In genomic region chr3:144992618-144993017, GRCm38 (mm10) we compare ENCODE assay signal across 38 mouse cellular contexts. TPM values are rescaled to one million over a fixed set of nuclear protein-coding genes. Genes with fewer than 3 reads are reported as not detected.
"Had no signal": no experiment of that assay in that cellular context is flagged by ENCODE, and none has a peak within 500 bp of the region (broad histone marks: within the 10 kb centered on the region; RNA-seq: fewer than 3 reads in every experiment).

No protein-coding gene starts in this region.

- H3K9me3 ChIP-seq: limb, embryonic 10.5 days; limb, embryonic 12.5 days; limb, embryonic 13.5 days; limb, embryonic 15.5 days; liver, embryonic 12.5 days; liver, embryonic 13.5 days; liver, embryonic 15.5 days; lung, embryonic 15.5 days; megakaryocyte, embryonic 14.5 days; midbrain, embryonic 10.5 days; midbrain, embryonic 12.5 days; midbrain, embryonic 13.5 days; midbrain, embryonic 15.5 days; neural tube, embryonic 12.5 days had no signal

- H3K27me3 ChIP-seq: limb, embryonic 12.5 days; limb, embryonic 13.5 days; limb, embryonic 15.5 days; liver, embryonic 12.5 days; liver, embryonic 13.5 days; liver, embryonic 15.5 days; lung, embryonic 15.5 days; megakaryocyte, embryonic 14.5 days; midbrain, embryonic 12.5 days; midbrain, embryonic 13.5 days; midbrain, embryonic 15.5 days; neural tube, embryonic 12.5 days had no signal

- H3K4me3 ChIP-seq: limb, embryonic 10.5 days; limb, embryonic 12.5 days; limb, embryonic 13.5 days; limb, embryonic 15.5 days; liver, embryonic 12.5 days; liver, embryonic 13.5 days; liver, embryonic 15.5 days; lung, embryonic 15.5 days; megakaryocyte, embryonic 14.5 days; midbrain, embryonic 10.5 days; midbrain, embryonic 12.5 days; midbrain, embryonic 13.5 days; midbrain, embryonic 15.5 days; myocyte; neural tube, embryonic 12.5 days had no signal

- H3K4me1 ChIP-seq: limb, embryonic 10.5 days; limb, embryonic 12.5 days; limb, embryonic 13.5 days; limb, embryonic 15.5 days; liver, embryonic 12.5 days; liver, embryonic 13.5 days; liver, embryonic 15.5 days; lung, embryonic 15.5 days; megakaryocyte, embryonic 14.5 days; midbrain, embryonic 10.5 days; midbrain, embryonic 12.5 days; midbrain, embryonic 13.5 days; midbrain, embryonic 15.5 days; neural tube, embryonic 12.5 days had no signal

- ATAC-seq: liver, embryonic 12.5 days; lung, postnatal 0 days; midbrain, embryonic 13.5 days; midbrain, embryonic 15.5 days; midbrain, embryonic 16.5 days had no signal

- H3K9ac ChIP-seq: limb, embryonic 12.5 days; limb, embryonic 13.5 days; limb, embryonic 15.5 days; liver, embryonic 12.5 days; liver, embryonic 13.5 days; liver, embryonic 14.5 days; liver, embryonic 15.5 days; lung, embryonic 14.5 days; lung, embryonic 15.5 days; midbrain, embryonic 12.5 days; midbrain, embryonic 13.5 days; midbrain, embryonic 15.5 days; neural tube, embryonic 12.5 days had no signal

- DNase-seq: left cerebral cortex, postnatal 4 days; liver; liver, embryonic 13.5 days; lung, adult 18-20 months; lung, adult 2 months; lung, embryonic 14.5 days; lung, postnatal 10 days; lung, postnatal 14 days; lung, postnatal 36 days; lung, postnatal 4 days; midbrain, embryonic 14.5 days had no signal

- H3K36me3 ChIP-seq: limb, embryonic 10.5 days; limb, embryonic 12.5 days; limb, embryonic 13.5 days; limb, embryonic 15.5 days; liver, embryonic 12.5 days; liver, embryonic 13.5 days; liver, embryonic 15.5 days; lung, embryonic 15.5 days; midbrain, embryonic 10.5 days; midbrain, embryonic 12.5 days; midbrain, embryonic 13.5 days; midbrain, embryonic 15.5 days; neural tube, embryonic 12.5 days had no signal

- H3K27ac ChIP-seq: limb, embryonic 10.5 days; limb, embryonic 12.5 days; limb, embryonic 13.5 days; limb, embryonic 15.5 days; liver, embryonic 12.5 days; liver, embryonic 13.5 days; liver, embryonic 14.5 days; liver, embryonic 15.5 days; lung, embryonic 15.5 days; macrophage; midbrain, embryonic 10.5 days; midbrain, embryonic 12.5 days; midbrain, embryonic 13.5 days; midbrain, embryonic 15.5 days; neural tube, embryonic 12.5 days had no signal

- H3K4me2 ChIP-seq: limb, embryonic 12.5 days; limb, embryonic 13.5 days; limb, embryonic 15.5 days; liver, embryonic 11.5 days; liver, embryonic 12.5 days; liver, embryonic 13.5 days; liver, embryonic 15.5 days; lung, embryonic 14.5 days; lung, embryonic 15.5 days; midbrain, embryonic 11.5 days; midbrain, embryonic 12.5 days; midbrain, embryonic 13.5 days; midbrain, embryonic 15.5 days; neural tube, embryonic 12.5 days had no signal

RNA-seq across cellular contexts. Expression of gene Clca4a, which starts 17.8 kb away (rescaled TPM):
- polyA plus RNA-seq: limb, embryonic 10.5 days; limb, embryonic 11.5 days; limb, embryonic 12.5 days; limb, embryonic 14.5 days; liver, adult 2 months; liver, embryonic 11.5 days; liver, embryonic 12.5 days; liver, embryonic 13.5 days; liver, embryonic 14.5 days; liver, embryonic 15.5 days; liver, embryonic 16.5 days; lung, adult 2 months; lung, embryonic 14.5 days; lung, embryonic 15.5 days; lung, embryonic 16.5 days; lung, postnatal 0 days; macrophage; midbrain, embryonic 10.5 days; midbrain, embryonic 11.5 days; midbrain, embryonic 12.5 days; midbrain, embryonic 13.5 days; midbrain, embryonic 14.5 days; midbrain, embryonic 16.5 days; neural tube, embryonic 11.5 days; neural tube, embryonic 12.5 days had no signal

RNA-seq across cellular contexts. Expression of gene Clca1, which starts 40.0 kb away (rescaled TPM):
- polyA plus RNA-seq: limb, embryonic 12.5 days; liver, embryonic 11.5 days; liver, embryonic 13.5 days; liver, embryonic 14.5 days; lung, embryonic 14.5 days; lung, embryonic 15.5 days; lung, embryonic 16.5 days; lung, postnatal 0 days; macrophage; midbrain, embryonic 10.5 days; midbrain, embryonic 11.5 days; midbrain, embryonic 12.5 days; midbrain, embryonic 13.5 days; midbrain, embryonic 14.5 days; midbrain, embryonic 15.5 days; midbrain, embryonic 16.5 days; midbrain, postnatal 0 days; neural tube, embryonic 11.5 days; neural tube, embryonic 12.5 days had no signal
